Mouse (Mus musculus): Measurements from ENCODE around the gene Stx5a. TPM values are rescaled to one million over a fixed set of nuclear protein-coding genes. Genes with fewer than 3 reads are reported as not detected.

Gene Stx5a
- polyA plus RNA-seq, 1 experiment from 2014 or later = 132 TPM

- 69% methylated on average over 3 of the region's 3 CpGs for WGBS
- Histone ChIP-seq H3K9ac (no peak overlapping the region), H3K9me3 (no peaks in the 10 kb centered on the region), H3K4me1 (peaks cover 5% of the 10 kb centered on the region; the same call in 1 of the 2 replicates), H3K4me3 (replicated peaks) (no peak overlapping the region), H3K4me2 (no peak overlapping the region), H3K27me3 (replicated peaks) (no peaks in the 10 kb centered on the region), H3K27ac (no peak overlapping the region), H3K36me3 (peaks cover 4% of the 10 kb centered on the region; the same call in 1 of the 2 replicates)
- ATAC-seq (ENCODE audit: insufficient read depth, low FRiP score, low read depth) = no peak
Measured at GRCm38 (mm10) chr19:8734334-8734733, 6.9 kb upstream of the Stx5a start.

- under 1% methylated on average over 32 of the region's 32 CpGs for whole genome bisulfite sequencing
- peak within 1 kb of the TSS; percentile 52 for H3K27ac ChIP-seq
- peak within 1 kb of the TSS; percentile 65 for H3K9ac ChIP-seq
- no peaks in the 10 kb centered on the region for H3K9me3 ChIP-seq
- peak; percentile 90 for ATAC-seq (ENCODE audit: insufficient read depth, low FRiP score, low read depth)
- no peaks in the 10 kb centered on the region for H3K27me3 ChIP-seq (replicated peaks)
- peak within 1 kb of the TSS; percentile 85 for H3K4me2 ChIP-seq
- peaks cover 9% of the 10 kb centered on the region for H3K4me1 ChIP-seq
- H3K4me3 ChIP-seq (replicated peaks) = peak within 1 kb of the TSS; percentile 80
- H3K36me3 ChIP-seq = peaks cover 8% of the 10 kb centered on the region
Measured at GRCm38 (mm10) chr19:8735389-8736159, 5.6 kb upstream of the Stx5a start, which contains the start of gene Wdr74. Wdr74 (plus strand) TSS chr19:8735827.

GRCm38 (mm10) chr19:8736160-8736467, 5.1 kb upstream of the Stx5a start:
- Histone ChIP-seq H3K4me1 (peaks cover 14% of the 10 kb centered on the region), H3K36me3 (peaks cover 9% of the 10 kb centered on the region), H3K9me3 (no peaks in the 10 kb centered on the region), H3K4me2 (peak overlapping the region; percentile 85), H3K27ac (peak overlapping the region; percentile 52), H3K9ac (peak overlapping the region; percentile 65), H3K27me3 (replicated peaks) (no peaks in the 10 kb centered on the region), H3K4me3 (replicated peaks) (peak overlapping the region; percentile 80)
- WGBS = 1% methylated on average over 11 of the region's 11 CpGs
- ATAC-seq (ENCODE audit: insufficient read depth, low FRiP score, low read depth) = no peak; the same call in 1 of the 2 replicates

- WGBS = 89% methylated on average over 7 of the region's 7 CpGs
- H3K36me3 ChIP-seq = peaks cover 20% of the 10 kb centered on the region
- no peak overlapping the region for H3K4me2 ChIP-seq
- no peaks in the 10 kb centered on the region for H3K9me3 ChIP-seq
- H3K4me3 ChIP-seq (replicated peaks) = no peak overlapping the region
- H3K9ac ChIP-seq = no peak overlapping the region
- H3K27me3 ChIP-seq (replicated peaks) = no peaks in the 10 kb centered on the region
- no peak for ATAC-seq (ENCODE audit: insufficient read depth, low FRiP score, low read depth)
- H3K4me1 ChIP-seq = peaks cover 23% of the 10 kb centered on the region
- H3K27ac ChIP-seq = no peak overlapping the region
Measured at GRCm38 (mm10) chr19:8738911-8739310, 2.3 kb upstream of the Stx5a start.

GRCm38 (mm10) chr19:8739646-8740045, 1.6 kb upstream of the Stx5a start:
- Histone ChIP-seq H3K27me3 (replicated peaks) (no peaks in the 10 kb centered on the region), H3K36me3 (peaks cover 25% of the 10 kb centered on the region), H3K4me3 (replicated peaks) (no peak overlapping the region), H3K4me1 (peaks cover 23% of the 10 kb centered on the region), H3K4me2 (no peak overlapping the region), H3K9ac (no peak overlapping the region), H3K9me3 (no peaks in the 10 kb centered on the region), H3K27ac (no peak overlapping the region)
- 89% methylated on average over 6 of the region's 6 CpGs for WGBS
- no peak for ATAC-seq (ENCODE audit: insufficient read depth, low FRiP score, low read depth)

- Histone ChIP-seq H3K9me3 (no peaks in the 10 kb centered on the region), H3K27me3 (replicated peaks) (no peaks in the 10 kb centered on the region), H3K36me3 (peaks cover 32% of the 10 kb centered on the region), H3K4me2 (peak within 1 kb of the TSS; percentile 48), H3K4me1 (peaks cover 23% of the 10 kb centered on the region), H3K9ac (peak within 1 kb of the TSS; percentile 77; the same call in 1 of the 2 replicates), H3K27ac (peak within 1 kb of the TSS; percentile 98), H3K4me3 (replicated peaks) (peak within 1 kb of the TSS; percentile 98)
- 63% methylated on average over 14 of the region's 14 CpGs for WGBS
- ATAC-seq (ENCODE audit: insufficient read depth, low FRiP score, low read depth) = no peak
Measured at GRCm38 (mm10) chr19:8740603-8741002, 610 bp upstream of the Stx5a start, which contains the start of gene 1700092M07Rik. 1700092M07Rik (plus strand) TSS chr19:8740718.

GRCm38 (mm10) chr19:8742176-8742575, 963 bp downstream of the Stx5a start:
- H3K9ac ChIP-seq = peak overlapping the region; percentile 98
- no peaks in the 10 kb centered on the region for H3K9me3 ChIP-seq
- peak overlapping the region; percentile 98 for H3K27ac ChIP-seq
- 10% methylated on average over 14 of the region's 14 CpGs for WGBS
- peaks cover 43% of the 10 kb centered on the region for H3K36me3 ChIP-seq
- peak overlapping the region; percentile 89 for H3K4me2 ChIP-seq
- H3K4me1 ChIP-seq = peaks cover 22% of the 10 kb centered on the region
- no peak for ATAC-seq (ENCODE audit: insufficient read depth, low FRiP score, low read depth)
- peak overlapping the region; percentile 98 for H3K4me3 ChIP-seq (replicated peaks)
- H3K27me3 ChIP-seq (replicated peaks) = no peaks in the 10 kb centered on the region

GRCm38 (mm10) chr19:8745382-8745781, 4.2 kb downstream of the Stx5a start:
- peaks cover 66% of the 10 kb centered on the region for H3K36me3 ChIP-seq
- whole genome bisulfite sequencing = 96% methylated on average over 1 of the region's 1 CpGs
- no peak for ATAC-seq (ENCODE audit: insufficient read depth, low FRiP score, low read depth)

GRCm38 (mm10) chr19:8747368-8747767, 6.2 kb downstream of the Stx5a start:
- H3K9me3 ChIP-seq = no peaks in the 10 kb centered on the region
- H3K4me1 ChIP-seq = peaks cover 9% of the 10 kb centered on the region; the same call in 1 of the 2 replicates
- ATAC-seq (ENCODE audit: insufficient read depth, low FRiP score, low read depth) = no peak
- no peak overlapping the region for H3K4me3 ChIP-seq (replicated peaks)
- no peak overlapping the region for H3K9ac ChIP-seq
- no peak overlapping the region for H3K4me2 ChIP-seq
- WGBS = 69% methylated on average over 2 of the region's 2 CpGs
- H3K36me3 ChIP-seq = peaks cover 81% of the 10 kb centered on the region
- H3K27ac ChIP-seq = no peak overlapping the region
- no peaks in the 10 kb centered on the region for H3K27me3 ChIP-seq (replicated peaks)

More at GRCm38 (mm10) chr19:8745382-8745781, 4.2 kb downstream of the Stx5a start:
- Histone ChIP-seq H3K27ac (no peak overlapping the region), H3K9ac (no peak overlapping the region), H3K4me2 (no peak overlapping the region), H3K4me1 (peaks cover 15% of the 10 kb centered on the region), H3K27me3 (replicated peaks) (no peaks in the 10 kb centered on the region), H3K4me3 (replicated peaks) (no peak overlapping the region), H3K9me3 (no peaks in the 10 kb centered on the region)

GRCm38 (mm10) chr19:8755652-8756051, 14.4 kb downstream of the Stx5a start:
- Histone ChIP-seq H3K9me3 (no peaks in the 10 kb centered on the region), H3K4me1 (peaks cover 6% of the 10 kb centered on the region; the same call in 1 of the 2 replicates), H3K4me3 (replicated peaks) (peak overlapping the region; percentile 96; the same call in 1 of the 2 replicates), H3K27ac (no peak overlapping the region), H3K36me3 (peaks cover 28% of the 10 kb centered on the region), H3K27me3 (replicated peaks) (no peaks in the 10 kb centered on the region), H3K9ac (no peak overlapping the region), H3K4me2 (peak overlapping the region; percentile 61; the same call in 1 of the 2 replicates)
- no peak for ATAC-seq (ENCODE audit: insufficient read depth, low FRiP score, low read depth)
- 59% methylated on average over 3 of the region's 3 CpGs for WGBS

GRCm38 (mm10) chr19:8756635-8757387, 15.6 kb downstream of the Stx5a start, which contains the start of gene Nxf1:
Nxf1 (plus strand) TSS chr19:8757073.
- peak; percentile 96 for ATAC-seq (ENCODE audit: insufficient read depth, low FRiP score, low read depth)
- Histone ChIP-seq H3K27ac (peak within 1 kb of the TSS; percentile 92), H3K4me2 (peak within 1 kb of the TSS; percentile 61), H3K4me3 (replicated peaks) (peak within 1 kb of the TSS; percentile 96), H3K4me1 (peaks cover 6% of the 10 kb centered on the region; the same call in 1 of the 2 replicates), H3K36me3 (peaks cover 18% of the 10 kb centered on the region), H3K27me3 (replicated peaks) (no peaks in the 10 kb centered on the region), H3K9me3 (no peaks in the 10 kb centered on the region), H3K9ac (peak within 1 kb of the TSS; percentile 94)
- WGBS = under 1% methylated on average over 75 of the region's 75 CpGs

All from stomach, embryonic 15.5 days (tissue).